Mouse (Mus musculus) lung, embryonic 16.5 days (tissue): ENCODE results near the gene Il23r. TPM values are rescaled to one million over a fixed set of nuclear protein-coding genes. Genes with fewer than 3 reads are reported as not detected.

Experiments used
- ATAC-seq: fragments of 200-750 bp; cut with Nextera tagmentation; 2 replicates; pipeline ENCODE4 v1.8.0; 2017; ENCODE audit warnings: low read depth, mild to moderate bottlenecking, moderate library complexity
- H3K27ac ChIP-seq: fragments of 300-500 bp; sonication (generic); 2 replicates; pipeline ENCODE4 v1.5.1; 2014; ENCODE audit warnings: mild to moderate bottlenecking, control low read depth, low read length
- H3K27me3 ChIP-seq: fragments of 300-500 bp; sonication (generic); 2 replicates; pipeline ENCODE4 v1.6.1; 2014; ENCODE audit warnings: low read depth, low read length, mixed read lengths; ENCODE audit not compliant: control insufficient read depth, insufficient read depth
- H3K36me3 ChIP-seq: fragments of 300-500 bp; sonication (generic); 2 replicates; pipeline ENCODE4 v1.6.1; 2014; ENCODE audit warnings: low read length; ENCODE audit not compliant: control insufficient read depth, insufficient read depth
- H3K4me1 ChIP-seq: fragments of 300-500 bp; sonication (generic); replicated peaks from 2 replicates; pipeline ENCODE4 v1.6.1; 2014; ENCODE audit warnings: low read length, mixed read lengths; ENCODE audit not compliant: control insufficient read depth, insufficient read depth
- H3K4me2 ChIP-seq: fragments of 300-500 bp; sonication (generic); 2 replicates; pipeline ENCODE4 v1.6.1; 2014; ENCODE audit warnings: low read depth, low read length, control low read depth
- H3K4me3 ChIP-seq: fragments of 300-500 bp; sonication (generic); 2 replicates; pipeline ENCODE4 v1.5.1; 2014; ENCODE audit warnings: mild to moderate bottlenecking, low read length, control low read depth
- H3K9ac ChIP-seq: fragments of 300-500 bp; sonication (generic); 2 replicates; pipeline ENCODE4 v1.6.1; 2014; ENCODE audit warnings: low read length, control low read depth
- H3K9me3 ChIP-seq: fragments of 300-500 bp; sonication (generic); 2 replicates; pipeline ENCODE4 v1.6.1; 2016; ENCODE audit warnings: low read length; ENCODE audit not compliant: control insufficient read depth
- WGBS: fragments of 180-500 bp; shearing (Covaris S2); extraction: QIAGEN DNeasy Blood & Tissue Kit; methylation state at CpG from one replicate; pipeline ENCODE4 v1.1.7; 2014; 5-methylcytosine and 5-hydroxymethylcytosine counted together
- polyA plus RNA-seq: library from polyadenylated mRNA; unstranded; fragments of >200 nt; fragmentation: Nextera tagmentation; extraction: Ambion mirVana; gene quantifications from 2 replicates; pipeline ENCODE4 v1.2.1, GENCODE M21; 2015

Gene Il23r
- polyA plus RNA-seq, 1 experiment from 2014 or later = not detected

- H3K9me3 ChIP-seq = no peaks in the 10 kb centered on the region
- no peak for ATAC-seq
- WGBS = 2% methylated on average over 26 of the region's 26 CpGs
- H3K36me3 ChIP-seq = no peaks in the 10 kb centered on the region
- peaks cover 4% of the 10 kb centered on the region; the same call in 1 of the 2 replicates for H3K27me3 ChIP-seq
- H3K4me3 ChIP-seq = peak within 1 kb of the TSS; percentile 5
- H3K4me2 ChIP-seq = peak within 1 kb of the TSS; percentile 33
- H3K4me1 ChIP-seq = no peaks in the 10 kb centered on the region
- H3K9ac ChIP-seq = no peak within 1 kb of the TSS; the same call in 1 of the 2 replicates
- H3K27ac ChIP-seq = no peak within 1 kb of the TSS
These were observed 115.7 kb downstream of the Il23r start, which contains the start of gene Il12rb2 for GRCm38 (mm10) chr6:67375982-67376391. Gene Il12rb2 (minus strand): TSS chr6:67376188.

Other genes with a start within 250 kb of the Il23r start
- gene Il12rb2, start 115.7 kb downstream of the Il23r start, polyA plus RNA-seq = 0.14 and 0.18 TPM in 2 replicates
- gene Tacstd2, start 43.9 kb upstream of the Il23r start, polyA plus RNA-seq = 21.0 and 26.1 TPM in 2 replicates